Mouse (Mus musculus): ENCODE measurements at regions not wholly inside any gene's neighbourhood (a gene's known extent, or its start where the extent isn't known, plus 50 kb on each side); places are given as distances from the start of the nearest gene placed in this dataset.

GRCm38 (mm10) chr2:128276337-128276736, 150.5 kb downstream of the Bcl2l11 start:
- TF ChIP-seq CTCF (IDR thresholded peaks at IDR 0.05; ENCODE audit: low read depth, low read length) = no peak
- no peak for TF ChIP-seq POLR2A (IDR thresholded peaks at IDR 0.05; ENCODE audit: borderline replicate concordance, low read depth, low read length)

All from bone marrow macrophage, adult 2 months (primary cell).